Mouse (Mus musculus) adrenal gland, postnatal 4 days (tissue): ENCODE results near the gene Prmt9. TPM values are rescaled to one million over a fixed set of nuclear protein-coding genes. Genes with fewer than 3 reads are reported as not detected.

ENCODE experiments used
- total RNA-seq, 2 experiments: library from RNA; stranded (reverse); gene quantifications; 2 replicates each; pipeline ENCODE4 v1.2.3; 2021

Prmt9 gene
- total RNA-seq, 2 experiments from 2014 or later = 24.4 to 25.3 TPM

Other genes with a start within 250 kb of the Prmt9 start
- 10 to 100 TPM; 43.6 to 48.4 TPM for gene Arhgap10, start 31.4 kb upstream of the Prmt9 start, total RNA-seq
- 10 to 100 TPM; 27.3 to 28.4 TPM for gene Tmem184c, start 61.3 kb downstream of the Prmt9 start, total RNA-seq
- 10 to 100 TPM; 34.8 to 38.0 TPM for gene Ednra, start 175.1 kb downstream of the Prmt9 start, total RNA-seq